In the genomic region with DNA sequence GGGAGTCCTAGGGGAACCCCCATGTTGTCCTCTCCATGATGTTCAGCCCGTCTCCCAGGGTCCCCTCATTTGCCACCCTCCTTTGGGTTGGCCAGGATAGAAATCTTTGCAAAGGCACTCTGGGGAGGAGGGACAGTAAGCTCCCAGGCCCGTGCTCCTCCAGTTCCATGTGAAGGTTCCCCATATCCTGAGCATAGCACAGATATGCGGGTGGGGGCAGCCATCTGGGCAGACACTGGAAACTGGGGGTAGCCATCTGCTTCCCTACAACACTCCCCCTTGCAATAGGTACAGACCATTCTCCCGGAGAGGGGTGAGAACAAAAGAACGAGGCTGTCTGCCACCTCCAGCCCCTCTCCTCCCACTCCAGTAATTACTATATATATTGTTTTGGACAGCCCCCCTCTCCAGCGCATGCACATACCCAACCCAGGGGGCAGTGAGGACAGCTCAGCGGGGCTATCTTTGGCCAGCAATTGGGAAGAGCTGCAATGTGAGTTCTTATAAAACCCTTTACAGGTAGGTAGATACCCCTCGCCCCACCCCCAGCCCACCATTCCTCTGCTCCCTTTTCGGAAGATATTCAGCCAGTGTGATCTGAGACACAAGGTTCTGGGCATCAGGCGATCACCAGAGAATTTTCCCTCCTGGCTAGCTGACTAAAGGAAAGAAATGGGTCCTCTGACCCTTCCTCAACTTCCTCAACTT, we compare ENCODE assay signal across 8 mouse cellular contexts. TPM values are rescaled to one million over a fixed set of nuclear protein-coding genes. Genes with fewer than 3 reads are reported as not detected.
DNase-seq lines count a peak whose midpoint lies in the region; ATAC-seq and TF ChIP-seq lines count a peak whose summit lies in the region.

No protein-coding gene starts in this region.

- no peak for DNase-seq in frontal cortex, postnatal 10 days (ENCODE audit: low spot score in 2 of 2)
- no peak for DNase-seq in ES-E14 (ENCODE audit: low read depth, low spot score)
- peak; percentile 75 for DNase-seq in forebrain, embryonic 14.5 days (ENCODE audit: low spot score)
- DNase-seq in left cerebral cortex, postnatal 14 days (ENCODE audit: low spot score in 2 of 2), result peak; percentile 71 to 79
- no peak for DNase-seq in testis, postnatal 14 days (ENCODE audit: low spot score)
- DNase-seq in thymus, adult 18-20 months, result no peak

- in situ Hi-C loops in ES-E14 (cut with MboI; ENCODE audit: low sequenced_read_pairs in 2 of 2, unreplicated experiment in 2 of 2), result no loop called here

- ATAC-seq in frontal cortex, adult (ENCODE audit: low TSS enrichment), result peak; percentile 42
- peak; percentile 49 for ATAC-seq in forebrain, embryonic 14.5 days
- peak; percentile 14; the same call in 1 of the 2 replicates for ATAC-seq in neural tube, embryonic 14.5 days (ENCODE audit: low read depth)

- no peaks in the 10 kb centered on the region for H3K27me3 ChIP-seq in forebrain, embryonic 14.5 days (replicated peaks; ENCODE audit: control insufficient read depth, insufficient read depth, low read length)
- no peaks in the 10 kb centered on the region for H3K27me3 ChIP-seq in neural tube, embryonic 14.5 days (ENCODE audit: control insufficient read depth, insufficient read depth, low read length)

- H3K4me2 ChIP-seq in forebrain, embryonic 14.5 days (ENCODE audit: low read length), result peak overlapping the region; percentile 97
- peak overlapping the region; percentile 85 for H3K4me2 ChIP-seq in neural tube, embryonic 14.5 days (ENCODE audit: low read depth, low read length)

- no peak overlapping the region for H3K27ac ChIP-seq in ES-E14 (ENCODE audit: insufficient read depth, low read depth, low read length, poor library complexity, severe bottlenecking)
- peak overlapping the region; percentile 86 for H3K27ac ChIP-seq in forebrain, embryonic 14.5 days (ENCODE audit: low read depth, low read length)
- H3K27ac ChIP-seq in neural tube, embryonic 14.5 days (ENCODE audit: low read depth, low read length), result peak overlapping the region; percentile 6; the same call in 1 of the 2 replicates

- peak overlapping the region; percentile 90; the same call in 1 of the 2 replicates for H3K9ac ChIP-seq in ES-E14 (ENCODE audit: insufficient read depth, low read depth, low read length, poor library complexity, severe bottlenecking)
- peak overlapping the region; percentile 91 for H3K9ac ChIP-seq in forebrain, embryonic 14.5 days (ENCODE audit: low read length)
- H3K9ac ChIP-seq in neural tube, embryonic 14.5 days (replicated peaks; ENCODE audit: low read depth, low read length), result peak overlapping the region; percentile 69

- intact Hi-C loops in left cerebral cortex, postnatal 14 days (cut with DNase I), result no loop called here

- H3K36me3 ChIP-seq in ES-E14 (ENCODE audit: control insufficient read depth, insufficient read depth, low read length, poor library complexity, severe bottlenecking), result peaks cover 20% of the 10 kb centered on the region; the same call in 1 of the 2 replicates
- peaks cover 10% of the 10 kb centered on the region for H3K36me3 ChIP-seq in forebrain, embryonic 14.5 days (ENCODE audit: control insufficient read depth, insufficient read depth, low read length)
- H3K36me3 ChIP-seq in neural tube, embryonic 14.5 days (ENCODE audit: control insufficient read depth, insufficient read depth, low read length), result peaks cover 8% of the 10 kb centered on the region; the same call in 1 of the 2 replicates

- peak overlapping the region; percentile 81 to 99 for H3K4me3 ChIP-seq in ES-E14 (ENCODE audit: insufficient read depth in 1 of 2, low read depth in 1 of 2, low read length in 2 of 2, poor library complexity in 1 of 2, severe bottlenecking in 1 of 2)
- peak overlapping the region; percentile 65 for H3K4me3 ChIP-seq in forebrain, embryonic 14.5 days (ENCODE audit: low read depth, low read length)
- H3K4me3 ChIP-seq in neural tube, embryonic 14.5 days (ENCODE audit: low read depth, low read length), result peak overlapping the region; percentile 45

- H3K9me3 ChIP-seq in ES-E14 (ENCODE audit: control insufficient read depth, insufficient read depth, low read depth, low read length), result no peaks in the 10 kb centered on the region
- no peaks in the 10 kb centered on the region for H3K9me3 ChIP-seq in forebrain, embryonic 14.5 days (replicated peaks; ENCODE audit: control insufficient read depth, low read length)
- H3K9me3 ChIP-seq in neural tube, embryonic 14.5 days (ENCODE audit: control insufficient read depth, low read length), result no peaks in the 10 kb centered on the region

- WGBS in forebrain, embryonic 14.5 days, result 28% methylated on average over 10 of the region's 10 CpGs
- WGBS in neural tube, embryonic 14.5 days, result 19% methylated on average over 10 of the region's 10 CpGs

- H3K4me1 ChIP-seq in ES-E14 (ENCODE audit: control insufficient read depth in 2 of 2, insufficient read depth in 2 of 2, low read length in 2 of 2, poor library complexity in 1 of 2), result peaks cover 2 to 33% of the 10 kb centered on the region in 2 experiments; a peak in 3 of 4 replicates
- peaks cover 19% of the 10 kb centered on the region for H3K4me1 ChIP-seq in forebrain, embryonic 14.5 days (ENCODE audit: control insufficient read depth, insufficient read depth, low read length)
- H3K4me1 ChIP-seq in neural tube, embryonic 14.5 days (ENCODE audit: control insufficient read depth, insufficient read depth, low read length), result peaks cover 29% of the 10 kb centered on the region

TF ChIP-seq in ES-E14, 5 proteins besides CTCF, POLR2A, EP300 and RAD21:
- TF ChIP-seq MAFK (IDR thresholded peaks at IDR 0.05; ENCODE audit: insufficient read depth, low read depth, low read length) (no peak), CHD2 (IDR thresholded peaks at IDR 0.05; ENCODE audit: low read depth, low read length) (no peak), HCFC1 (IDR thresholded peaks at IDR 0.05; ENCODE audit: borderline replicate concordance, insufficient read depth, low read length) (no peak), ZC3H11A (IDR thresholded peaks at IDR 0.05; ENCODE audit: borderline replicate concordance, low read depth, low read length) (no peak), ZNF384 (IDR thresholded peaks at IDR 0.05; ENCODE audit: low read depth, low read length) (no peak)

RNA-seq across cellular contexts. Expression of a gene that starts 2.4 kb away (rescaled TPM):
- total RNA-seq in ES-E14 (2012; rRNA removed), result 39.2 and 87.7 TPM in 2 replicates
- polyA plus RNA-seq in forebrain, embryonic 14.5 days (2014; fragmentation: Nextera tagmentation; extraction: Ambion mirVana), result 21.4 and 22.9 TPM in 2 replicates
- total RNA-seq in left cerebral cortex, postnatal 14 days (2021), result 100 to 1,000 TPM in 1 of 2 experiments, 10 to 100 TPM in 1; 92.9 to 103 TPM
- polyA plus RNA-seq in neural tube, embryonic 14.5 days (2014; fragmentation: Nextera tagmentation; extraction: Ambion mirVana), result 24.2 and 31.0 TPM in 2 replicates

RNA-seq across cellular contexts. Expression of a gene that starts 7.1 kb away (rescaled TPM):
- total RNA-seq in ES-E14 (2012; rRNA removed), result 7.4 and 12.2 TPM in 2 replicates
- 0.69 and 0.95 TPM in 2 replicates for polyA plus RNA-seq in forebrain, embryonic 14.5 days (2014; fragmentation: Nextera tagmentation; extraction: Ambion mirVana)
- total RNA-seq in left cerebral cortex, postnatal 14 days (2021), result 1 to 10 TPM; 1.1 to 1.4 TPM
- polyA plus RNA-seq in neural tube, embryonic 14.5 days (2014; fragmentation: Nextera tagmentation; extraction: Ambion mirVana), result 0.80 and 1.3 TPM in 2 replicates

RNA-seq across cellular contexts. Expression of a gene that starts 8.0 kb away (rescaled TPM):
- 29.5 and 75.5 TPM in 2 replicates for total RNA-seq in ES-E14 (2012; rRNA removed)
- 148 and 187 TPM in 2 replicates for polyA plus RNA-seq in forebrain, embryonic 14.5 days (2014; fragmentation: Nextera tagmentation; extraction: Ambion mirVana)
- 100 to 1,000 TPM; 202 to 203 TPM for total RNA-seq in left cerebral cortex, postnatal 14 days (2021)
- polyA plus RNA-seq in neural tube, embryonic 14.5 days (2014; fragmentation: Nextera tagmentation; extraction: Ambion mirVana), result 224 and 231 TPM in 2 replicates

RNA-seq across cellular contexts. Expression of a gene that starts 22.5 kb away (rescaled TPM):
- total RNA-seq in ES-E14 (2012; rRNA removed), result 4.5 and 8.6 TPM in 2 replicates
- 30.7 and 46.8 TPM in 2 replicates for polyA plus RNA-seq in forebrain, embryonic 14.5 days (2014; fragmentation: Nextera tagmentation; extraction: Ambion mirVana)
- total RNA-seq in left cerebral cortex, postnatal 14 days (2021), result 100 to 1,000 TPM; 108 to 110 TPM
- 79.3 and 93.4 TPM in 2 replicates for polyA plus RNA-seq in neural tube, embryonic 14.5 days (2014; fragmentation: Nextera tagmentation; extraction: Ambion mirVana)

RNA-seq across cellular contexts. Expression of a gene that starts 23.9 kb away (rescaled TPM):
- total RNA-seq in ES-E14 (2012; rRNA removed), result 41.7 and 47.4 TPM in 2 replicates
- 15.3 and 17.4 TPM in 2 replicates for polyA plus RNA-seq in forebrain, embryonic 14.5 days (2014; fragmentation: Nextera tagmentation; extraction: Ambion mirVana)
- total RNA-seq in left cerebral cortex, postnatal 14 days (2021), result 10 to 100 TPM; 63.6 to 78.9 TPM
- polyA plus RNA-seq in neural tube, embryonic 14.5 days (2014; fragmentation: Nextera tagmentation; extraction: Ambion mirVana), result 15.5 and 18.1 TPM in 2 replicates

Comparison
In these comparisons a context has a peak if more than half of its experiments do, and no peak if none do; other contexts are left out.
1. DNase-seq: peak in forebrain, embryonic 14.5 days (single experiment) and left cerebral cortex, postnatal 14 days (2 of 2); none in frontal cortex, postnatal 10 days (0 of 2), ES-E14 (single experiment), testis, postnatal 14 days (single experiment) and thymus, adult 18-20 months (0 of 2).
2. Peak in every context shown above with its lines, with median percentiles within 50 percentile points of each other: ATAC-seq, H3K4me3 ChIP-seq and H3K9ac ChIP-seq.